Mouse (Mus musculus) T-cell, adult 66 days (primary cell): ENCODE measurements around the gene Rab33a. TPM values are rescaled to one million over a fixed set of nuclear protein-coding genes. Genes with fewer than 3 reads are reported as not detected.

ENCODE experiments used
- total RNA-seq, 2 experiments: library from RNA; stranded (reverse); gene quantifications; 3 replicates in 1 of 2; 4 replicates in 1 of 2; pipeline ENCODE4 v1.2.4; 2023

Rab33a gene
- under 1 TPM in 1 of 2 experiments, not detected in 1; 0.64 TPM for total RNA-seq

DNA sequence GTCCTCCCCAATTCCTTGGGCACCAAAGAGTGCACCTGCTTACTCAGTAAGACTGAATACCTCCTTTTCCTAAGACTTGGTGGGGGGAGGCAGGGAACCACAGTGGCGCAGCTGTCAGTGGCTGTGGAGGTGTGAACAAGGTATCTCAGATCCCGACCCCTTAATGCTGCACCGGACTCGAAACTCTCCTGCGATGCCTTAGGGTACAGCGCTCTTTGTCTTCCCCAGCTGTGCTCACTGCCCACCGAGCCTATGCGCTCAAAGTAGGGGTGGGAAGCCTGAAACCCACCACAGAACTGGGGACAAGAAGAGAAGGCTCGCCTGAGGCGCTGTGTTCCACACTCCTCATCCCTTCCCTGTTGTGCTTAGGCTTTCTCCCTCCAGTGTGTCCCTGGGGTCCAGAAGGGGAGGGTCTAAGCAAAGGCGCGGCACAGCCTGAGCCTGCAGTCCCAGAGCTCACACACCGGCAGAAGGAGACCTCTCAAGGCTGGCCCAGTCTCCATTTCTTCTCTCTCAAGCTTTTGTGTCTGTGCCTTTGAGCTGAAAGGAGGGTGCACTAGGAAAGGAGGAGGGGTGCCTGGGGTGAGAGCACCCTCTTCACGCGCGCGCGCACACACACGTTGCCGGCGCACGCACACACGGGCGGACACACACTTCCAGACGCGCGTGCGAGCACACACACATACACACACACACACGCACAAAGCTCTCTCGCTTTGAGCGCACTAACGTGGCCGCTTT lies at the start of gene Rab33a:
TSS of gene Rab33a (plus strand) at position 478 of the 741 bp plus-strand sequence.

DNA sequence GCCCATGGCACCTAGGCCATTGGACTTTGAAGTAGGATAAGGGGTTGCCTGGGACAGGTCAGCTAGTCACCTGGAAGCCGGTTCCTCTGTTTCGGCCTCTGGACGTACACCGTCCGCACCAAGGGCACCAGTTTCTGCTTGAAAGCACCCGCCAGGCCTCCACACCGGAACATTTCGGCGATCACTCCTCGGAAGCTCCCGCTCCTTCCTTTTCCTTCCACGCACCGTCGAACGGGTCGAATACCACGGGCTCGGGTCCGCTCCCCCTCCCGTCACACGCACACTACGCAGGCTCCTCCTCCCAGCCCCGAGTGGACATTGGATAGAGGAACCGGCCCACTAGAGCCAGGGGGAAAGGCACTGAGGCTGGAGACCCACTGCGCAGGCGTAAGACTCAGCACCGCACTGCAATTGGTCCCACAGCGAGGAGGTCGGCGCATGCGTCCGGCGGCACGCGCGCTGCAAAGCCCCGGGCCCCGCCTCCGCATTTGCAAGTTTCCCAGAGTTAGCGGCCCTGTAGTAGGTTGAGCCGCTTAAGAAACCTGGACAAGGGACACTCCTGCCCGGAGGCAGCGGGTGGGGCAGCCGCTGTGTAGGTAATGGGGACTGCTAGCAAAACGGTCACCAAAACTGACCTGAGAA lies 5.8 kb upstream of the Rab33a start, which contains the start of gene Aifm1:
TSS of gene Aifm1 (minus strand) at position 398 of the 642 bp plus-strand sequence.

Other genes with a start within 250 kb of the Rab33a start
- 10 to 100 TPM; 12.8 to 13.9 TPM for gene Bcorl1, start 177.9 kb upstream of the Rab33a start, total RNA-seq
- 100 to 1,000 TPM; 113 to 124 TPM for gene Elf4, start 56.2 kb upstream of the Rab33a start, total RNA-seq
- gene Aifm1, start 5.7 kb upstream of the Rab33a start, total RNA-seq = 10 to 100 TPM; 20.5 to 20.7 TPM
- 10 to 100 TPM; 24.9 to 26.6 TPM for gene Zfp280c, start 75.2 kb downstream of the Rab33a start, total RNA-seq
- gene Slc25a14, start 104.1 kb downstream of the Rab33a start, total RNA-seq = 1 to 10 TPM; 4.5 to 5.8 TPM
- gene Gpr119, start 155.2 kb downstream of the Rab33a start, total RNA-seq = not detected
- 10 to 100 TPM in 1 of 2 experiments, 1 to 10 TPM in 1; 8.2 to 13.9 TPM for gene Rbmx2, start 175.7 kb downstream of the Rab33a start, total RNA-seq